Mouse (Mus musculus): Measurements from ENCODE around the gene Ppp3cb.

- TF ChIP-seq GATA1 (IDR thresholded peaks at IDR 0.05; ENCODE audit: borderline replicate concordance, low read length) = no peak
- TF ChIP-seq FLI1 (IDR thresholded peaks at IDR 0.05; ENCODE audit: low read length) = 0 out of 2 replicates have a peak, but pooled peaks have one; percentile 32
Measured at GRCm38 (mm10) chr14:20478801-20479200, 67.6 kb downstream of the Ppp3cb start.
